8 mouse cellular contexts compared by ENCODE assay signal in genomic region chr17:79543907-79544522, GRCm38 (mm10).
DNase-seq lines count a peak whose midpoint lies in the region; ATAC-seq and TF ChIP-seq lines count a peak whose summit lies in the region.
"Had no signal": no experiment of that assay in that cellular context is flagged by ENCODE, and none has a peak within 500 bp of the region (broad histone marks: within the 10 kb centered on the region; RNA-seq: fewer than 3 reads in every experiment).

No protein-coding gene starts in this region.

- intact Hi-C loops in heart, postnatal 25 days (cut with DNase I): loop anchor here (5.0 kb wide), 1 partner anchor 192 kb away; no protein-coding TSS in a partner anchor

- peak; percentile 67 for DNase-seq in 3134 (ENCODE audit: extremely low read depth, insufficient read length, low spot score)
- DNase-seq in Muller cell, postnatal 12 days (ENCODE audit: inconsistent ontology term): peak; percentile 88
- DNase-seq in heart, postnatal 25 days (ENCODE audit: low spot score): peak; percentile 74
- peak; percentile 8 for DNase-seq in right cerebral cortex, postnatal 4 days
- DNase-seq: liver, embryonic 13.5 days had no signal

- ATAC-seq in limb, embryonic 13.5 days (ENCODE audit: low FRiP score, low read depth): no peak
- no peak for ATAC-seq in erythroblast, adult 5-6 weeks (replicated peaks; ENCODE audit: low FRiP score, poor library complexity, severe bottlenecking)

- no peak for TF ChIP-seq CTCF in embryonic fibroblast, embryonic 13.5 days (IDR thresholded peaks at IDR 0.05; ENCODE audit: borderline replicate concordance, insufficient read depth, low read length)

- peak overlapping the region; percentile 39 for H3K27ac ChIP-seq in embryonic fibroblast, embryonic 13.5 days (ENCODE audit: insufficient read depth, low read length)
- 0 out of 2 replicates have a peak overlapping the region, but pooled peaks have one; percentile 28 for H3K27ac ChIP-seq in limb, embryonic 13.5 days
- H3K27ac ChIP-seq: liver, embryonic 13.5 days had no signal

- no peak for TF ChIP-seq POLR2A in embryonic fibroblast, embryonic 13.5 days (IDR thresholded peaks at IDR 0.05; ENCODE audit: low read depth, low read length)

- peaks cover 7% of the 10 kb centered on the region for H3K4me1 ChIP-seq in embryonic fibroblast, embryonic 13.5 days (ENCODE audit: control insufficient read depth, insufficient read depth, low read length)
- H3K4me1 ChIP-seq in limb, embryonic 13.5 days: no peaks in the 10 kb centered on the region
- H3K4me1 ChIP-seq: liver, embryonic 13.5 days had no signal

- no peaks in the 10 kb centered on the region for H3K36me3 ChIP-seq in limb, embryonic 13.5 days
- H3K36me3 ChIP-seq: liver, embryonic 13.5 days had no signal

- H3K9me3 ChIP-seq in limb, embryonic 13.5 days: no peaks in the 10 kb centered on the region
- H3K9me3 ChIP-seq: liver, embryonic 13.5 days had no signal

- H3K4me3 ChIP-seq in embryonic fibroblast, embryonic 13.5 days (ENCODE audit: insufficient read depth, low read length): no peak overlapping the region
- H3K4me3 ChIP-seq in limb, embryonic 13.5 days: no peak overlapping the region
- H3K4me3 ChIP-seq: liver, embryonic 13.5 days had no signal

- no peak overlapping the region for H3K4me2 ChIP-seq in limb, embryonic 13.5 days (replicated peaks)
- H3K4me2 ChIP-seq: liver, embryonic 13.5 days had no signal

- no peak overlapping the region for H3K9ac ChIP-seq in limb, embryonic 13.5 days
- H3K9ac ChIP-seq: liver, embryonic 13.5 days had no signal

- no peaks in the 10 kb centered on the region for H3K27me3 ChIP-seq in limb, embryonic 13.5 days
- H3K27me3 ChIP-seq: liver, embryonic 13.5 days had no signal

- WGBS in limb, embryonic 13.5 days: 78% methylated on average over 7 of the region's 7 CpGs

Comparison
In these comparisons a context has a peak if more than half of its experiments do, and no peak if none do; other contexts are left out.
1. DNase-seq: peak in every context shown above with its lines; median percentile 88 in Muller cell, postnatal 12 days; 74 in heart, postnatal 25 days; 67 in 3134; 8 in right cerebral cortex, postnatal 4 days.